Mouse (Mus musculus) CH12.LX (cell line): ENCODE data around the gene Prss57. TPM values are rescaled to one million over a fixed set of nuclear protein-coding genes. Genes with fewer than 3 reads are reported as not detected.
A peak's percentile ranks its signal among the peaks of the same experiment; 100 is the strongest.

Source experiments
- DNase-seq: peaks from one replicate; pipeline ENCODE4 v3.0.0-alpha.2; 2013; ENCODE audit errors: extremely low read depth
- H3K27ac ChIP-seq: 2 replicates; pipeline ENCODE4 v1.5.1; 2012; ENCODE audit warnings: low read depth, mild to moderate bottlenecking, control low read depth, moderate library complexity; ENCODE audit not compliant: insufficient read depth
- H3K27me3 ChIP-seq: replicated peaks from 2 replicates; pipeline ENCODE3; 2012; ENCODE audit warnings: inconsistent platforms
- H3K36me3 ChIP-seq, 2 experiments: replicated peaks in 1 of 2; 2 replicates each; pipeline versions ENCODE3 to v1.6.1; 2012; ENCODE audit warnings: inconsistent platforms in 1 of 2, low read length in 1 of 2, mild to moderate bottlenecking in 1 of 2, mixed read lengths in 1 of 2, moderate library complexity in 1 of 2; ENCODE audit not compliant: control insufficient read depth in 1 of 2, insufficient read depth in 1 of 2
- H3K4me1 ChIP-seq, 2 experiments: 2 replicates each; pipeline ENCODE4 v1.6.1; 2012; ENCODE audit warnings: inconsistent platforms in 1 of 2, moderate library complexity in 1 of 2; ENCODE audit not compliant: insufficient read depth in 2 of 2, control insufficient read depth in 1 of 2
- H3K4me2 ChIP-seq: 2 replicates; pipeline ENCODE4 v1.6.1; 2012; ENCODE audit warnings: low read depth, mild to moderate bottlenecking, control low read depth; ENCODE audit not compliant: poor library complexity, insufficient read depth, severe bottlenecking
- H3K4me3 ChIP-seq, 3 experiments: fragments of 150-350 bp in 1 of 3; sonication (generic) in 1 of 3; replicated peaks in 1 of 3; 2 replicates each; pipeline versions ENCODE3 to v1.5.1; 2011 to 2012; ENCODE audit warnings: low read depth in 2 of 3, low read length in 2 of 3, mild to moderate bottlenecking in 2 of 3, moderate library complexity in 2 of 3, control low read depth in 1 of 3, improper control_type of control experiment in 1 of 3, inconsistent platforms in 1 of 3, mixed read lengths in 1 of 3; ENCODE audit not compliant: poor library complexity in 1 of 3
- H3K79me2 ChIP-seq: replicated peaks from 2 replicates; pipeline ENCODE4 v1.6.1; 2012; ENCODE audit warnings: mild to moderate bottlenecking, moderate library complexity; ENCODE audit not compliant: control insufficient read depth, poor library complexity, insufficient read depth, severe bottlenecking; ENCODE audit errors: extremely low read depth
- H3K9ac ChIP-seq: 2 replicates; pipeline ENCODE4 v1.6.1; 2012; ENCODE audit warnings: low read depth, mild to moderate bottlenecking, control low read depth, moderate library complexity; ENCODE audit not compliant: insufficient read depth
- H3K9me3 ChIP-seq: replicated peaks from 2 replicates; pipeline ENCODE3; 2012; ENCODE audit warnings: low read length, inconsistent platforms, mixed read lengths
- CHD2 ChIP-seq: IDR thresholded peaks from 2 replicates; pipeline ENCODE4 v1.6.1; 2011; ENCODE audit warnings: low read length, improper control_type of control experiment
- CTCF ChIP-seq, 2 experiments: IDR thresholded peaks in 1 of 2; conservative IDR thresholded peaks in 1 of 2; 2 replicates each; pipeline ENCODE4 v1.5.1; 2011 to 2012; ENCODE audit warnings: low read depth in 2 of 2, low read length in 2 of 2, improper control_type of control experiment in 1 of 2, inconsistent platforms in 1 of 2, mild to moderate bottlenecking in 1 of 2, moderate library complexity in 1 of 2
- E2F4 ChIP-seq: IDR thresholded peaks from 2 replicates; pipeline ENCODE4 v1.6.1; 2011; ENCODE audit warnings: low read depth, low read length, improper control_type of control experiment; ENCODE audit not compliant: insufficient replicate concordance
- EP300 ChIP-seq: IDR thresholded peaks from 2 replicates; pipeline ENCODE4 v1.6.1; 2011; ENCODE audit warnings: low read length, improper control_type of control experiment
- ETS1 ChIP-seq: conservative IDR thresholded peaks from 2 replicates; pipeline ENCODE4 v1.6.1; 2012; ENCODE audit warnings: low read depth, mild to moderate bottlenecking, inconsistent platforms, low read length, improper control_type of control experiment, moderate library complexity
- HCFC1 ChIP-seq: IDR thresholded peaks from 2 replicates; pipeline ENCODE4 v1.6.1; 2012; ENCODE audit warnings: low read depth, mild to moderate bottlenecking, inconsistent platforms, low read length, improper control_type of control experiment
- JUN ChIP-seq: IDR thresholded peaks from 2 replicates; pipeline ENCODE4 v1.6.1; 2011; ENCODE audit warnings: low read depth, mild to moderate bottlenecking, low read length, improper control_type of control experiment, moderate library complexity; ENCODE audit not compliant: insufficient read depth
- MXI1 ChIP-seq: IDR thresholded peaks from 2 replicates; pipeline ENCODE4 v1.6.1; 2011; ENCODE audit warnings: mild to moderate bottlenecking, low read depth, low read length, improper control_type of control experiment
- MYC ChIP-seq: IDR thresholded peaks from 2 replicates; pipeline ENCODE4 v1.6.1; 2011; ENCODE audit warnings: low read depth, mild to moderate bottlenecking, improper control_type of control experiment, low read length
- POLR2AphosphoS2 ChIP-seq: IDR thresholded peaks from 2 replicates; pipeline ENCODE4 v1.6.1; 2011; ENCODE audit warnings: low read depth, low read length, improper control_type of control experiment
- RCOR1 ChIP-seq: conservative IDR thresholded peaks from 2 replicates; pipeline ENCODE4 v1.6.1; 2012; ENCODE audit warnings: low read depth, mild to moderate bottlenecking, inconsistent platforms, low read length, improper control_type of control experiment
- USF1 ChIP-seq: IDR thresholded peaks from 2 replicates; pipeline ENCODE4 v1.6.1; 2014; ENCODE audit warnings: low read depth, mild to moderate bottlenecking, inconsistent platforms, low read length, improper control_type of control experiment
- USF2 ChIP-seq: conservative IDR thresholded peaks from 2 replicates; pipeline ENCODE4 v1.6.1; 2011; ENCODE audit warnings: low read depth, low read length, improper control_type of control experiment
- ZC3H11A ChIP-seq: IDR thresholded peaks from 2 replicates; pipeline ENCODE4 v1.6.1; 2012; ENCODE audit warnings: low read depth, mild to moderate bottlenecking, inconsistent platforms, low read length, improper control_type of control experiment
- ZMIZ1 ChIP-seq: IDR thresholded peaks from 2 replicates; pipeline ENCODE4 v1.6.1; 2012; ENCODE audit warnings: low read depth, mild to moderate bottlenecking, inconsistent platforms, low read length, improper control_type of control experiment
- ZNF384 ChIP-seq: IDR thresholded peaks from 2 replicates; pipeline ENCODE4 v1.6.1; 2012; ENCODE audit warnings: low read depth, low read length, improper control_type of control experiment, inconsistent platforms
- dilution Hi-C: fragments of 300-500 bp; cut with MboI; formaldehyde crosslinking; loops from 2 replicates; pipeline ENCODE4 v1.14.3; 2020; ENCODE audit warnings: low sequenced_read_pairs; ENCODE audit not compliant: extremely low pct_unique_long_range_greater_than_20kb, extremely low pct_ligation_motif_present
- in situ Hi-C: fragments of 300-500 bp; cut with MboI; formaldehyde crosslinking; loops from 3 replicates; pipeline ENCODE4 v1.14.3; 2019; ENCODE audit warnings: low sequenced_read_pairs, low pct_ligation_motif_present, low pct_unique_long_range_greater_than_20kb, mixed read lengths
- polyA plus RNA-seq: library from polyadenylated mRNA; unstranded; fragments of >175 nt; gene quantifications from 2 replicates; pipeline ENCODE4 v1.2.1, GENCODE M21; 2012; ENCODE audit warnings: low read depth; ENCODE audit not compliant: insufficient read length
- total RNA-seq, 2 experiments: library from RNA; depleted of rRNA; stranded (reverse); fragments of 300-350 nt in 1 of 2; fragments of >200 nt in 1 of 2; gene quantifications; 2 replicates each; pipeline ENCODE4 v1.2.3; 2012 to 2014

The Prss57 gene
- total and polyA plus RNA-seq, 3 experiments: 0.08 TPM; not detected in 2

- Histone ChIP-seq H3K9ac (no peak overlapping the region), H3K9me3 (no peaks in the 10 kb centered on the region), H3K4me1 (peaks cover 14 to 37% of the 10 kb centered on the region in 2 experiments), H3K4me2 (no peak overlapping the region), H3K36me3 (no peaks in the 10 kb centered on the region), H3K27me3 (peaks cover 57% of the 10 kb centered on the region), H3K79me2 (no peaks in the 10 kb centered on the region), H3K4me3 (no peak overlapping the region), H3K27ac (no peak overlapping the region)
- TF ChIP-seq CHD2: no peak
- peak in 1 of 2 experiments; percentile 13; a peak in 1 of 4 replicates for TF ChIP-seq CTCF (conservative IDR thresholded peaks at IDR 0.05 in 1 of 2, IDR thresholded peaks at IDR 0.05 in 1 of 2; ENCODE audit: low read depth in 2 of 2, low read length in 2 of 2)
- no peak for TF ChIP-seq HCFC1
- dilution Hi-C loops (no loop called here), in situ Hi-C loops (loop anchor here (5.0 kb wide), 1 partner anchor 90 kb away; no protein-coding TSS in a partner anchor)
- no peak for DNase-seq
These were observed 8.8 kb downstream of the Prss57 start for GRCm38 (mm10) chr10:79781956-79782355.

GRCm38 (mm10) chr10:79781139-79781538 lies 9.6 kb downstream of the Prss57 start:
- H3K4me2 ChIP-seq: peak overlapping the region; percentile 96
- peaks cover 14 to 37% of the 10 kb centered on the region in 2 experiments for H3K4me1 ChIP-seq
- H3K9ac ChIP-seq: no peak overlapping the region
- H3K9me3 ChIP-seq: no peaks in the 10 kb centered on the region
- no peaks in the 10 kb centered on the region for H3K79me2 ChIP-seq
- dilution Hi-C loops: no loop called here
- H3K36me3 ChIP-seq: no peaks in the 10 kb centered on the region
- H3K27me3 ChIP-seq: peaks cover 64% of the 10 kb centered on the region
- TF ChIP-seq ZMIZ1 (no peak), MYC (no peak), E2F4 (no peak), EP300 (no peak)
- DNase-seq: no peak
- H3K4me3 ChIP-seq: peak overlapping the region; percentile 20 to 69 (median 41)
- in situ Hi-C loops: loop anchor here (5.0 kb wide), 1 partner anchor 89 kb away; no protein-coding TSS in a partner anchor
- no peak overlapping the region for H3K27ac ChIP-seq

- in situ Hi-C loops: loop anchor here (5.0 kb wide), 1 partner anchor 88 kb away; no protein-coding TSS in a partner anchor
- no peak for TF ChIP-seq ETS1
- TF ChIP-seq MXI1: no peak
- TF ChIP-seq USF2: no peak
- TF ChIP-seq HCFC1: no peak
- TF ChIP-seq RCOR1: no peak
- TF ChIP-seq ZC3H11A: no peak
- TF ChIP-seq USF1: no peak
- no peak for TF ChIP-seq POLR2AphosphoS2
- TF ChIP-seq ZNF384: no peak
- no peak for TF ChIP-seq JUN
- Histone ChIP-seq H3K9me3 (no peaks in the 10 kb centered on the region), H3K4me2 (peak overlapping the region; percentile 96), H3K27me3 (peaks cover 66% of the 10 kb centered on the region), H3K4me3 (peak overlapping the region; percentile 20 to 69 (median 41)), H3K4me1 (peaks cover 14 to 37% of the 10 kb centered on the region in 2 experiments), H3K9ac (no peak overlapping the region), H3K27ac (no peak overlapping the region), H3K36me3 (no peaks in the 10 kb centered on the region), H3K79me2 (no peaks in the 10 kb centered on the region)
- peak; percentile 83 for DNase-seq
- dilution Hi-C loops: no loop called here
These were observed 10.1 kb downstream of the Prss57 start for GRCm38 (mm10) chr10:79780664-79781015.
